Mouse (Mus musculus) hindbrain, embryonic 11.5 days (tissue): ENCODE data around the gene Cd99l2. TPM values are rescaled to one million over a fixed set of nuclear protein-coding genes. Genes with fewer than 3 reads are reported as not detected.

Experiments used
- ATAC-seq: fragments of 200-750 bp; cut with Nextera tagmentation; 2 replicates; pipeline ENCODE4 v1.8.0; 2017; ENCODE audit warnings: mild to moderate bottlenecking, moderate TSS enrichment, moderate library complexity; ENCODE audit not compliant: low FRiP score
- DNase-seq: peaks from one replicate; pipeline ENCODE4 v3.0.0-alpha.2; 2015; ENCODE audit warnings: low spot score
- H3K27ac ChIP-seq: fragments of 300-500 bp; sonication (generic); 2 replicates; pipeline ENCODE4 v1.5.1; 2014; ENCODE audit warnings: mild to moderate bottlenecking, low read depth, low read length
- H3K27me3 ChIP-seq: fragments of 300-500 bp; sonication (generic); 2 replicates; pipeline ENCODE4 v1.6.1; 2014; ENCODE audit warnings: mild to moderate bottlenecking, low read length, moderate library complexity, mixed read lengths; ENCODE audit not compliant: control insufficient read depth, insufficient read depth
- H3K36me3 ChIP-seq: fragments of 300-500 bp; sonication (generic); 2 replicates; pipeline ENCODE4 v1.6.1; 2014; ENCODE audit warnings: mild to moderate bottlenecking, low read length, moderate library complexity, mixed read lengths; ENCODE audit not compliant: control insufficient read depth, insufficient read depth
- H3K4me1 ChIP-seq: fragments of 300-500 bp; sonication (generic); replicated peaks from 2 replicates; pipeline ENCODE4 v1.6.1; 2014; ENCODE audit warnings: low read length, mixed read lengths; ENCODE audit not compliant: control insufficient read depth, insufficient read depth
- H3K4me2 ChIP-seq: fragments of 300-500 bp; sonication (generic); replicated peaks from 2 replicates; pipeline ENCODE4 v1.6.1; 2014; ENCODE audit warnings: mild to moderate bottlenecking, low read depth, low read length
- H3K4me3 ChIP-seq: fragments of 300-500 bp; sonication (generic); 2 replicates; pipeline ENCODE4 v1.5.1; 2014; ENCODE audit warnings: low read depth, low read length
- H3K9ac ChIP-seq: fragments of 300-500 bp; sonication (generic); 2 replicates; pipeline ENCODE4 v1.6.1; 2014; ENCODE audit warnings: low read depth, low read length
- H3K9me3 ChIP-seq: fragments of 300-500 bp; sonication (generic); 2 replicates; pipeline ENCODE4 v1.6.1; 2016; ENCODE audit warnings: low read length; ENCODE audit not compliant: control insufficient read depth
- WGBS: fragments of 180-500 bp; shearing (Covaris S2); extraction: QIAGEN DNeasy Blood & Tissue Kit; methylation state at CpG from one replicate; pipeline ENCODE4 v1.1.7; 2014; 5-methylcytosine and 5-hydroxymethylcytosine counted together
- polyA plus RNA-seq: library from polyadenylated mRNA; unstranded; fragments of >200 nt; fragmentation: Nextera tagmentation; extraction: Ambion mirVana; gene quantifications from 2 replicates; pipeline ENCODE4 v1.2.1, GENCODE M21; 2014

Gene Cd99l2
- polyA plus RNA-seq, 1 experiment from 2014 or later, result 23.0 TPM

GRCm38 (mm10) chrX:71475992-71476391 lies 16.7 kb downstream of the Cd99l2 start:
- Histone ChIP-seq H3K27ac (no peak overlapping the region), H3K4me2 (no peak overlapping the region), H3K9ac (no peak overlapping the region), H3K9me3 (no peaks in the 10 kb centered on the region), H3K4me3 (no peak overlapping the region), H3K36me3 (no peaks in the 10 kb centered on the region), H3K27me3 (no peaks in the 10 kb centered on the region), H3K4me1 (no peaks in the 10 kb centered on the region)
- ATAC-seq, result no peak
- 63% methylated on average over 3 of the region's 3 CpGs for WGBS
- no peak for DNase-seq

- WGBS, result 72% methylated on average over 3 of the region's 3 CpGs
- ATAC-seq, result no peak
- H3K4me3 ChIP-seq, result no peak overlapping the region
These were observed 17.2 kb downstream of the Cd99l2 start for GRCm38 (mm10) chrX:71475497-71475896.

GRCm38 (mm10) chrX:71475084-71475483 lies 17.6 kb downstream of the Cd99l2 start:
- Histone ChIP-seq H3K9ac (no peak overlapping the region), H3K27ac (no peak overlapping the region), H3K4me3 (no peak overlapping the region), H3K4me1 (no peaks in the 10 kb centered on the region), H3K36me3 (no peaks in the 10 kb centered on the region), H3K27me3 (no peaks in the 10 kb centered on the region), H3K9me3 (no peaks in the 10 kb centered on the region), H3K4me2 (no peak overlapping the region)
- DNase-seq, result no peak
- no peak for ATAC-seq
- WGBS, result 82% methylated on average over 3 of the region's 3 CpGs

More at GRCm38 (mm10) chrX:71475497-71475896, 17.2 kb downstream of the Cd99l2 start:
- H3K4me1 ChIP-seq, result no peaks in the 10 kb centered on the region
- no peak overlapping the region for H3K27ac ChIP-seq
- H3K9me3 ChIP-seq, result no peaks in the 10 kb centered on the region
- H3K36me3 ChIP-seq, result no peaks in the 10 kb centered on the region
- no peak for DNase-seq
- H3K9ac ChIP-seq, result no peak overlapping the region
- H3K4me2 ChIP-seq, result no peak overlapping the region
- H3K27me3 ChIP-seq, result no peaks in the 10 kb centered on the region

- 89% methylated on average over 3 of the region's 3 CpGs for WGBS
- DNase-seq, result no peak
- no peak for ATAC-seq
These were observed 18.2 kb downstream of the Cd99l2 start for GRCm38 (mm10) chrX:71474296-71474956.

GRCm38 (mm10) chrX:71468639-71469295 lies 23.9 kb downstream of the Cd99l2 start:
- no peak for ATAC-seq
- H3K9me3 ChIP-seq, result no peaks in the 10 kb centered on the region
- no peak for DNase-seq
- no peak overlapping the region for H3K27ac ChIP-seq
- WGBS, result 93% methylated on average over 5 of the region's 5 CpGs
- no peaks in the 10 kb centered on the region for H3K36me3 ChIP-seq
- H3K4me1 ChIP-seq, result no peaks in the 10 kb centered on the region
- no peaks in the 10 kb centered on the region for H3K27me3 ChIP-seq
- H3K9ac ChIP-seq, result no peak overlapping the region
- H3K4me2 ChIP-seq, result no peak overlapping the region
- H3K4me3 ChIP-seq, result no peak overlapping the region

More at GRCm38 (mm10) chrX:71474296-71474956, 18.2 kb downstream of the Cd99l2 start:
- H3K27me3 ChIP-seq, result no peaks in the 10 kb centered on the region
- no peaks in the 10 kb centered on the region for H3K4me1 ChIP-seq
- no peak overlapping the region for H3K9ac ChIP-seq
- no peak overlapping the region for H3K4me3 ChIP-seq
- no peaks in the 10 kb centered on the region for H3K36me3 ChIP-seq
- H3K4me2 ChIP-seq, result no peak overlapping the region
- H3K9me3 ChIP-seq, result no peaks in the 10 kb centered on the region
- no peak overlapping the region for H3K27ac ChIP-seq

GRCm38 (mm10) chrX:71467491-71467890 lies 25.2 kb downstream of the Cd99l2 start:
- Histone ChIP-seq H3K9me3 (no peaks in the 10 kb centered on the region), H3K27me3 (no peaks in the 10 kb centered on the region), H3K4me1 (no peaks in the 10 kb centered on the region), H3K36me3 (no peaks in the 10 kb centered on the region), H3K4me3 (no peak overlapping the region), H3K4me2 (no peak overlapping the region), H3K9ac (no peak overlapping the region), H3K27ac (no peak overlapping the region)
- no peak for DNase-seq
- ATAC-seq, result no peak
- 91% methylated on average over 3 of the region's 3 CpGs for WGBS

- Histone ChIP-seq H3K4me1 (no peaks in the 10 kb centered on the region), H3K4me2 (no peak overlapping the region), H3K4me3 (no peak overlapping the region), H3K9ac (no peak overlapping the region), H3K9me3 (no peaks in the 10 kb centered on the region), H3K36me3 (no peaks in the 10 kb centered on the region), H3K27ac (no peak overlapping the region), H3K27me3 (no peaks in the 10 kb centered on the region)
- WGBS, result 79% methylated on average over 1 of the region's 1 CpGs
- no peak for ATAC-seq
- DNase-seq, result no peak
These were observed 27.2 kb downstream of the Cd99l2 start for GRCm38 (mm10) chrX:71465417-71465816.

GRCm38 (mm10) chrX:71464138-71464826 lies 28.4 kb downstream of the Cd99l2 start:
- H3K9ac ChIP-seq, result no peak overlapping the region
- WGBS, result 85% methylated on average over 7 of the region's 7 CpGs

More at GRCm38 (mm10) chrX:71464138-71464826, 28.4 kb downstream of the Cd99l2 start:
- no peak for ATAC-seq
- H3K36me3 ChIP-seq, result no peaks in the 10 kb centered on the region
- no peak overlapping the region for H3K4me2 ChIP-seq
- no peaks in the 10 kb centered on the region for H3K4me1 ChIP-seq
- H3K27ac ChIP-seq, result no peak overlapping the region
- no peaks in the 10 kb centered on the region for H3K9me3 ChIP-seq
- no peak overlapping the region for H3K4me3 ChIP-seq
- no peak for DNase-seq
- H3K27me3 ChIP-seq, result no peaks in the 10 kb centered on the region
